Mouse (Mus musculus): ENCODE measurements around the gene Dnlz.

- TF ChIP-seq CTCF (IDR thresholded peaks at IDR 0.05; ENCODE audit: low read depth) = no peak
- no peak for TF ChIP-seq EP300 (IDR thresholded peaks at IDR 0.05; ENCODE audit: low read depth)
Measured at GRCm38 (mm10) chr2:26330702-26331101, 21.2 kb downstream of the Dnlz start.

Data from liver, embryonic 14.5 days (tissue).